Mouse (Mus musculus) embryonic facial prominence, embryonic 14.5 days (tissue): ENCODE results near the gene Herc2. TPM values are rescaled to one million over a fixed set of nuclear protein-coding genes. Genes with fewer than 3 reads are reported as not detected.
A peak's percentile ranks its signal among the peaks of the same experiment; 100 is the strongest.

Experiments used
- ATAC-seq: fragments of 200-750 bp; cut with Nextera tagmentation; 2 replicates; pipeline ENCODE4 v1.8.0; 2017; ENCODE audit warnings: low read depth, moderate number of reproducible peaks, moderate TSS enrichment
- DNase-seq: peaks from one replicate; pipeline ENCODE4 v3.0.0-alpha.2; 2015; ENCODE audit warnings: low spot score
- H3K27ac ChIP-seq: fragments of 300-500 bp; sonication (generic); replicated peaks from 2 replicates; pipeline ENCODE4 v1.5.1; 2014; ENCODE audit warnings: low read depth, mild to moderate bottlenecking, low read length, moderate library complexity
- H3K27me3 ChIP-seq: fragments of 300-500 bp; sonication (generic); replicated peaks from 2 replicates; pipeline ENCODE4 v1.6.1; 2014; ENCODE audit warnings: low read length; ENCODE audit not compliant: control insufficient read depth, insufficient read depth
- H3K36me3 ChIP-seq: fragments of 300-500 bp; sonication (generic); 2 replicates; pipeline ENCODE4 v1.6.1; 2014; ENCODE audit warnings: low read length, mixed read lengths; ENCODE audit not compliant: control insufficient read depth, insufficient read depth
- H3K4me1 ChIP-seq: fragments of 300-500 bp; sonication (generic); 2 replicates; pipeline ENCODE4 v1.6.1; 2014; ENCODE audit warnings: antibody characterized with exemption, low read length; ENCODE audit not compliant: control insufficient read depth, insufficient read depth
- H3K4me2 ChIP-seq: fragments of 300-500 bp; sonication (generic); 2 replicates; pipeline ENCODE4 v1.6.1; 2014; ENCODE audit warnings: low read depth, mild to moderate bottlenecking, low read length, moderate library complexity, mixed read lengths
- H3K4me3 ChIP-seq: fragments of 300-500 bp; sonication (generic); 2 replicates; pipeline ENCODE4 v1.5.1; 2014; ENCODE audit warnings: low read depth, mild to moderate bottlenecking, low read length
- H3K9ac ChIP-seq: fragments of 300-500 bp; sonication (generic); 2 replicates; pipeline ENCODE4 v1.6.1; 2014; ENCODE audit warnings: low read depth, mild to moderate bottlenecking, low read length, moderate library complexity, mixed read lengths
- H3K9me3 ChIP-seq: fragments of 300-500 bp; sonication (generic); 2 replicates; pipeline ENCODE4 v1.6.1; 2016; ENCODE audit warnings: low read length; ENCODE audit not compliant: control insufficient read depth
- WGBS: fragments of 180-500 bp; shearing (Covaris S2); extraction: QIAGEN DNeasy Blood & Tissue Kit; methylation state at CpG from one replicate; pipeline ENCODE4 v1.1.7; 2014; 5-methylcytosine and 5-hydroxymethylcytosine counted together
- polyA plus RNA-seq: library from polyadenylated mRNA; unstranded; fragments of >200 nt; fragmentation: Nextera tagmentation; extraction: Ambion mirVana; gene quantifications from 2 replicates; pipeline ENCODE4 v1.2.1, GENCODE M21; 2014

Gene Herc2
- polyA plus RNA-seq, 1 experiment from 2014 or later: 26.0 TPM

DNA sequence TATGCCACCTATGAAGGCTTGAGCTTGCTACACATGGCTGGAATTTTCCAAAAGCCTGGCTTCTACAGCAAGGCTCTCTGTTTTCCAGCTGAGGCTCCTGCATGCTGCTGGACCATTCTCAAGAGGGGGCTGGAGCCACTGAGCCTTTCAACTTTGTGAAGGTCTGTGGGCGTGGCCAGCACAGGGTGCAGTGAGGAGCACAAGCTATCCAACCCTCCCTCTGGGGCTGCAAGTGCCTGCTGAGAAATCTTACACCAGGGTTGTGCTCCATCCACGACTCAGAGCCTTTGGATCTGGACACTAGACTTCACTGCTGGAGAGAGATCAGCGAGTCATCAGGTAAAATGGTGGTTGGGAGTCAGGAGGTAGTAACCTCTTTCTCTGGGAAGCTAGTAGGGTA lies 189.5 kb downstream of the Herc2 start, which contains the start of gene Oca2:
Oca2 (plus strand) TSS at position 218 of the 400 bp plus-strand sequence.
- peak; percentile 30 for DNase-seq
- H3K4me3 ChIP-seq: no peak within 1 kb of the TSS

DNA sequence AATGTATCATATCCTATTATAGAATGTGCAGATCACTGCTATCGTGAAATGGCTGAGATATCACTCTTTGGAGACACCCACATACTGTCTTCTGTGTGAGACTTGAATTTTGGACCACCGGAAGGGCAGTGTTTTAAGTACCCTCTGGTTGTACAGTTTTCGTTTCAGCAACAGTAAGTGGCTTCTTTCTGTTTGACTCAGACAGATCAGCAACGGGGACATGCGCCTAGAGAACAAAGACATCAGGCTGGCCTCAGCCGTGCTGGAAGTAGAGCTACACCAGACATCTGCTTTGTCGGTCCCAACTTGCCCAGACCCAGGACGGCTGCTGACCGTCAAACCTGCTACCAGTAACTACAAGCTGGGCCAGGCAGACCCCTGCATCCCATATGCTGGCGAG lies 204.6 kb downstream of the Herc2 start:
- Histone ChIP-seq H3K4me2 (no peak overlapping the region), H3K9ac (no peak overlapping the region), H3K4me3 (no peak overlapping the region), H3K4me1 (no peaks in the 10 kb centered on the region; the same call in 1 of the 2 replicates), H3K9me3 (no peaks in the 10 kb centered on the region), H3K27ac (no peak overlapping the region), H3K36me3 (no peaks in the 10 kb centered on the region), H3K27me3 (no peaks in the 10 kb centered on the region)
- no peak for ATAC-seq
- WGBS: 89% methylated on average over 10 of the region's 10 CpGs
- DNase-seq: no peak

More for the DNA sequence above, 189.5 kb downstream of the Herc2 start, which contains the start of gene Oca2:
- no peak within 1 kb of the TSS for H3K4me2 ChIP-seq
- no peak within 1 kb of the TSS for H3K9ac ChIP-seq
- WGBS: 36% methylated on average over 3 of the region's 3 CpGs
- H3K27ac ChIP-seq: no peak within 1 kb of the TSS
- H3K36me3 ChIP-seq: no peaks in the 10 kb centered on the region
- no peaks in the 10 kb centered on the region for H3K9me3 ChIP-seq
- no peaks in the 10 kb centered on the region for H3K27me3 ChIP-seq
- no peak; the same call in 1 of the 2 replicates for ATAC-seq
- H3K4me1 ChIP-seq: no peaks in the 10 kb centered on the region

DNA sequence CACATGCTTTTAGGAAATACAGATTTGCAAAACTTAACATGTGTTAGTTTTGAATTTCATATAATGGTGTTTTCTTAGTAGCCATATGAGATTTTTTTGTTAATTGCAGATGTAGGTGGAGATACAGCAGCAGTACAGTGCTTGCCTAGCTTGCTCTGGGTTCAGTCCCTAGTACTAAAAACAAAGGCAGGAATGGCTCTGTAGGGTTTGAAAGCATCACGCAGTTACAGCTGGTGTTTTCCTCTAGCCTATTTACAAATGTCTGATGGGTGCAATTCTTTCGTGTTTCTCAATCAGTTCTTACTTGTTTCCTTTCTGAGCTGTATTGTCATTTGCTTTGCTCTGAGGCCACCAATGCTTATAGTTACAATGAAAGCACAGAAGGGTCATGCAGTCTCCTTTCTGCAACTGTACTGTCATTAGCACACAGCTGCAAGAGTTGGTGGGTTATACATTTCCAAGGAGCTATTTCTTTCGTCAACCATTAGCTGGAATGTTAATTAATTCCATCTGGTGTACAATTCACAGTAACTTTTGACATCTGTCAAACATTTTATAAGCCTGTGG lies 208.0 kb downstream of the Herc2 start:
- 43% methylated on average over 3 of the region's 3 CpGs for WGBS

DNA sequence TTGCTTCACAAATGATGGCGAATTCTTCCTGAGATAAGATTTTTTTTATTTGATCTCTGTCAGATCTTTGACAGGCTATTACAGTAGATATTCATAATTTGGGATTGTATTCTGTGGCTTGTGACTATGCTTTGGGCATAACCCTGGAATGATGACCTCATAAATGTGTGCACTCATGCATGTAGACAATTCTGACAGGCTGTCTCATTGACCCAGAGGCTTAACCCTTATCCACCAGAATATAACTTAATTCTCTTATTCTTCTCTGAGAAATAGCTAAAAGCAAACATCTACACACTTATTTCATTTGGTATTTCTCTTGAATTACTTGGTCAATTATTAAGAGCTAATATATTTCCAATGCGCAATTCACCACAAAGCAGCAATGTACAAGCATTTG lies 227.5 kb downstream of the Herc2 start:
- no peak for ATAC-seq
- WGBS: 90% methylated on average over 2 of the region's 2 CpGs
- no peak overlapping the region for H3K27ac ChIP-seq
- DNase-seq: no peak
- no peak overlapping the region for H3K4me2 ChIP-seq
- no peak overlapping the region for H3K9ac ChIP-seq
- no peaks in the 10 kb centered on the region for H3K9me3 ChIP-seq
- H3K36me3 ChIP-seq: no peaks in the 10 kb centered on the region
- no peak overlapping the region for H3K4me3 ChIP-seq
- no peaks in the 10 kb centered on the region for H3K27me3 ChIP-seq
- no peaks in the 10 kb centered on the region for H3K4me1 ChIP-seq

More for the DNA sequence above, 208.0 kb downstream of the Herc2 start:
- H3K27me3 ChIP-seq: no peaks in the 10 kb centered on the region
- no peaks in the 10 kb centered on the region for H3K9me3 ChIP-seq
- no peak overlapping the region for H3K27ac ChIP-seq
- no peak for DNase-seq
- H3K4me2 ChIP-seq: no peak overlapping the region
- H3K4me1 ChIP-seq: no peaks in the 10 kb centered on the region; the same call in 1 of the 2 replicates
- H3K9ac ChIP-seq: no peak overlapping the region
- H3K36me3 ChIP-seq: no peaks in the 10 kb centered on the region
- no peak overlapping the region for H3K4me3 ChIP-seq
- ATAC-seq: no peak

Other genes starting within 250 kb of the Herc2 start
- gene Cyfip1, start 208.5 kb upstream of the Herc2 start, polyA plus RNA-seq: 103 and 118 TPM in 2 replicates
- gene Nipa2, start 87.7 kb upstream of the Herc2 start, polyA plus RNA-seq: 50.9 and 52.9 TPM in 2 replicates
- gene Nipa1, start 30.2 kb upstream of the Herc2 start, polyA plus RNA-seq: 7.0 and 7.9 TPM in 2 replicates
- gene Oca2, start 189.6 kb downstream of the Herc2 start, polyA plus RNA-seq: 0.21 and 0.33 TPM in 2 replicates